Mouse (Mus musculus) cerebellum, adult (tissue): ENCODE results near the gene Ppfia2.

Experiments used
- ATAC-seq: cut with Nextera tagmentation; 2 replicates; pipeline ENCODE4 v1.9.2; 2017; ENCODE audit warnings: mild to moderate bottlenecking, moderate library complexity, mixed read lengths; ENCODE audit not compliant: insufficient number of reproducible peaks, low FRiP score, low TSS enrichment

Gene Ppfia2

GRCm38 (mm10) chr10:106910108-106910507, 440.0 kb downstream of the Ppfia2 start:
- no peak for ATAC-seq

DNA sequence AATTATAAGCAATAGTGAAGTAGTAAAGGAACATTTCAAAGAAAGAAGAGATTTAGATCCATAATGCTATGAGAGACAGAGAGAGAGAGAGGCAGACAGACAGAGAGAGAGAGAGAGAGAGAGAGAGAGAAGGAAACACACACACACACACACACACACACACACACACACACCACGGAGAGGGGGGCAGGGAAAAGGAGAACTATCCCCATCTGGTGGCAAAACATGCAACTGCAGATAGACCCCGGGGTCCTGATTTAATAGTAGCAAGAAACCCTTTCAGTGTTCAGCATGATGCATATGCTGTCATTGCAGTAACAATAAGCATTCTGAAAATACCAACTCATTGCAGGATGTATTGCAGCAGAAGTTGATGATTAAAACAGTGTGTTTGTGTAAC, 442.9 kb downstream of the Ppfia2 start:
- no peak for ATAC-seq

GRCm38 (mm10) chr10:106914275-106914674, 444.1 kb downstream of the Ppfia2 start:
- ATAC-seq = no peak

DNA sequence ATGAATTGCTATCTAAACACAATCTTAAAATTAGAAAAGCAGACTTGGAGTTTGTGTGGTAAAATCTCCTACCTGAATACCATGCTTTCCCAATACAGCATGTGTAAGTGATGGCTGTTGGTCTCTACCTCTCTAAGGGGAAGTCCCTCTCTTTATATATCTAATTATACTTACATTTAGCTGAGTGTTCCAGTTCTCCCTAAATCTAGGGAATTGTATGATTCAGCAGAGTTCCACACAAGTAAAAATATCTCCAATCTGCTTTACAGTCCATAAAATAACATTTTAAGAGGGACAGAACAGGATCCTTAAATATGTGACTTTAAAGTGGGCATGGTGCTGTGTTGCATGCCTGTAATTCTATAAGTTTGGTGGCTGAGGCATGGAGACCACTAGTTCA, 444.7 kb downstream of the Ppfia2 start:
- ATAC-seq = no peak

- ATAC-seq = no peak
Measured at GRCm38 (mm10) chr10:106924334-106924733, 454.2 kb downstream of the Ppfia2 start.

GRCm38 (mm10) chr10:106924798-106925197, 454.7 kb downstream of the Ppfia2 start:
- ATAC-seq = no peak

DNA sequence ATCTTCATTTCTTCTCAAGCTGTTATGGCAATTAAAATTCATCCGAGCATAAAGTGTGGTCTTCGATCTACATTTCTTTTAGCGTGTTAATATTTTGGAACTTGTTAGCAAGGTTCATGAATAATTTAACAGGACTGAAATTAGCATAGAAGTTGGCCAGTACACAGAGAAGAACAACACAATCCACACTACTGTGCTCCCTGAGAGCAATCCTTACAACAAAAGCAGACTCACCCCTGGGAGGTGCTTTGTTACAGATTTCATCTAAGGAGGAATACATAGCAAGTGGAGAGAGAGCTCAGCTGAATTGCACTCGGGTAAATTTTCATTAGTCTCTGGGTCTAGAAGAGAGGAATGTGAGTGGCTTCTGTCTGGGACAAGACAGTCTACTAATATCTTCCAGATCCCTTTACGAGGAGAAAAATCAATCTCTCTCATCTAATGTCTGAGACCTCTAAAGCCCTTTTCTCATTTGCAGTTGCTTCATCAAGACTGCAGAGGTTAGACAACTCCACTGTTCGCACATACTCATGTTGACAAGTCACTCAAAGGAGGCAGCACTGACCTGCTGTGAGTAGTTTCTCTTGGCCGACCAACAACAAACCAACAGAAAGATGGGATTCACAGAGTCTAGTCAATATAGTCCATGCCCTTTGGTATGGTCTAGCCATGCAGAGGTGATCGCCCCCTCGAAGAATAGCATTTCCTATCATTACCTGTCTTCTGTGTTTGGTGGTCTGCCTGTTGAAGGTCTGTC, 458.6 kb downstream of the Ppfia2 start:
- no peak for ATAC-seq

DNA sequence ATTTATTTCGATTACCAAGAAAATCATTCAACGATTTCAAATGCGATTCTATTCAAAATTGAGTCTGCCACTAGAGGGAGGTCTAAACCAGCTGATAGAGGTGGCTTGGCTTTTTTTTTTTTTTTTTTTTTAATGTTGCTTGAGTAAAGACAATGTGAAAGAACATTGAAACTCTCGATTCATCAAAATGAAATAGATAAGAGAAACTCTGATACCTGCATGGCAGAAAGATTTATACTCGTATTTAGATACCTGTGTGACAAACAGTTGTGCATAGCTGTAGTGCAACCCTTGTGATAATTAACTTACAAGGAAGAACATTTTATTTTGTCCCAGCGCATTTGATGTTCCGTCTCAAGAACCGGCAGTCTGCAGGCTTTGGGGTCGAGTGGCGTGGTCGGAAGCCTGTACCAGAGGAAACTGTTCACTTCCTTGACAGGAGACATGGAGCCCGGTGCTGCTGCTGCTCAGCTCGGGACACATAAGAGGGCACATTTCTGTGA, 462.5 kb downstream of the Ppfia2 start:
- ATAC-seq = no peak

GRCm38 (mm10) chr10:106936996-106937395, 466.9 kb downstream of the Ppfia2 start:
- ATAC-seq = no peak

GRCm38 (mm10) chr10:106938851-106939250, 468.7 kb downstream of the Ppfia2 start:
- ATAC-seq = no peak

GRCm38 (mm10) chr10:106939441-106939840, 469.3 kb downstream of the Ppfia2 start:
- ATAC-seq = no peak

DNA sequence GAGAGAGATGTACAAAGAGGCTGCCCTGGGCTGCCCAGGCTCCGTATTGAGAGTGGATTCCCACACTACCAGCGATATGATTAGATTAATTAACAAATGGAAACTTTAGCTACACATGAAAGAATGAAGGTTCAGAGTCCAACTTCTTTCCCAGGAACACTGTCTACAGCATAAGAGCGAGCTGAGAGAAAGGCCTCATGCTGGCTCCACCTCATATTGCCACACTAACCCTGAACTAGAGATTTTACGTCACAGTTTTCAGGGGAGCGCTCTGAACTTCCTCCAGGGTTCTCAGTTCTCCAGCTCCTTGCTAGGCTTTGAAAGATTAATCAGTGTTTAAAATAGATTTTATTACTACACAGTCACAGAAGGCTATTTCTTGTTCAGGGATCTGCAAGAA, 471.2 kb downstream of the Ppfia2 start:
- ATAC-seq = no peak

- ATAC-seq = no peak
Measured at GRCm38 (mm10) chr10:106959026-106959425, 488.9 kb downstream of the Ppfia2 start.

- no peak for ATAC-seq
Measured at GRCm38 (mm10) chr10:106975193-106976141, 505.3 kb downstream of the Ppfia2 start.
